Mouse (Mus musculus): ENCODE measurements around the gene Vmn1r205. TPM values are rescaled to one million over a fixed set of nuclear protein-coding genes. Genes with fewer than 3 reads are reported as not detected.
"Not testable (repeated sequence)": the region's sequence is repeated elsewhere in the genome, so short reads cannot be mapped to it uniquely, and the experiment has no call there.

The Vmn1r205 gene
- not detected in 2 replicates for total RNA-seq (2014; fragmentation: Nextera tagmentation)
- 0.11 TPM in 1 of 2 replicates, not detected in the other for total RNA-seq (2017)
- not detected in 2 replicates for polyA plus RNA-seq (2012)

- no peak for DNase-seq (ENCODE audit: low spot score)
- TF ChIP-seq GATA1 (IDR thresholded peaks at IDR 0.05; ENCODE audit: borderline replicate concordance, low read length) (no peak), POLR2AphosphoS5 (IDR thresholded peaks at IDR 0.05; ENCODE audit: insufficient replicate concordance, low read depth, low read length) (no peak), CTCF (IDR thresholded peaks at IDR 0.05; ENCODE audit: low read depth, low read length) (no peak), GATA2 (IDR thresholded peaks at IDR 0.05; ENCODE audit: borderline replicate concordance, low read depth, low read length) (no peak), TAL1 (conservative IDR thresholded peaks at IDR 0.05; ENCODE audit: low read depth, low read length) (no peak)
- ATAC-seq (ENCODE audit: extremely low read depth, insufficient number of reproducible peaks, low FRiP score, poor library complexity, severe bottlenecking): no peak
Observed at GRCm38 (mm10) chr13:22592900-22593299, at the start of gene Vmn1r205. TSS of gene Vmn1r205 (minus strand) at chr13:22593000.

DNA sequence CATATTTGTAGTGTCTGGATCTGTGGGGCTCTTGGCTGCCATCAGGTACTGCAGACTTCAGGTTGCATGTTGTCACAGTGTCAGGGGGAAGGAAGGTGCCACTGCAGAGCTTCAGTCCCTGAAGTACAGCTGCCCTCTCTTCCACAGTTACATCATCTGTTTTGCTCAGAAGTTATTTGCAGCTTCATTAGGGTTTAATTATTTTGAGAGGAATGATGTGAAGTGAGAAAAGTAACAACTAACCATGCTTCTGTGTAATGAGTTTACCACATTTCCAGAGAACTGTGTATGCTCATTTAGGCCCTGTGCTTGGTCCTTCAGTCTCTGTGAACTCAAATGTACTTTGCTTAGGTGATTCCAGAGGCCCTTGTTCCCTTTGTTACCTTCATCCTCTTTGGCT, 31.4 kb upstream of the Vmn1r205 start, which contains the start of gene Vmn1r206:
Gene Vmn1r206 (minus strand): TSS at position 101 of the 400 bp plus-strand sequence.
- not testable (repeated sequence) for DNase-seq (ENCODE audit: low spot score); H3K27me3 ChIP-seq (ENCODE audit: insufficient read depth, low read length); H3K4me1 ChIP-seq (ENCODE audit: insufficient read depth, low read depth, low read length); H3K4me3 ChIP-seq (ENCODE audit: low read depth, low read length); H3K36me3 ChIP-seq (replicated peaks); ATAC-seq (ENCODE audit: extremely low read depth, insufficient number of reproducible peaks, low FRiP score, poor library complexity, severe bottlenecking); H3K9me3 ChIP-seq (replicated peaks)

More at GRCm38 (mm10) chr13:22592900-22593299, at the start of gene Vmn1r205:
- Histone ChIP-seq H3K4me3 (ENCODE audit: low read depth, low read length) (no peak within 1 kb of the TSS), H3K9me3 (replicated peaks) (no peaks in the 10 kb centered on the region), H3K36me3 (replicated peaks) (no peaks in the 10 kb centered on the region), H3K27me3 (ENCODE audit: insufficient read depth, low read length) (no peaks in the 10 kb centered on the region), H3K4me1 (ENCODE audit: insufficient read depth, low read depth, low read length) (no peaks in the 10 kb centered on the region)

- not testable (repeated sequence) for DNase-seq (ENCODE audit: low spot score); ATAC-seq (ENCODE audit: extremely low read depth, insufficient number of reproducible peaks, low FRiP score, poor library complexity, severe bottlenecking); H3K4me3 ChIP-seq (ENCODE audit: low read depth, low read length); H3K36me3 ChIP-seq (replicated peaks); H3K9me3 ChIP-seq (replicated peaks); H3K4me1 ChIP-seq (ENCODE audit: insufficient read depth, low read depth, low read length); H3K27me3 ChIP-seq (ENCODE audit: insufficient read depth, low read length)
Observed at GRCm38 (mm10) chr13:22583336-22583735, 9.5 kb downstream of the Vmn1r205 start.

DNA sequence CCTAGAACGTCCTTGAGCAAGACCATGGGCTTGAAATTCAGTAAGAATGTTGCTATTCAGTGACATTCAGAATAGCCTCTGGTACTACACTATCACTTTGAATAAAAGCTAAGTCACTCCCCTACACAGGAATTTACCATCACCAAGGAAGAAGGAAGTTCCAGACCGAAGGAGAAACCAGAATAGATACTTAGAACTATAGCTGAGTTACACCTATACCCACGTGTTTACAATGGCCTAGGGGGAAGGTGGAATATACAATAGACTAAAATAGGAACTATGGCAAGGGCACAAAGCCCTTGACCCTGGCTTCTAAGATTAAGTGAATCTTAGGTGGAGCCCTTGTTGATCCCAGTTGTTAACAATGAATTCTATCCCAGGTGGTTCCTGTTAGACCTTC, 17.9 kb downstream of the Vmn1r205 start:
- H3K27me3 ChIP-seq (ENCODE audit: insufficient read depth, low read length); H3K36me3 ChIP-seq (replicated peaks); DNase-seq (ENCODE audit: low spot score); H3K4me3 ChIP-seq (ENCODE audit: low read depth, low read length); H3K4me1 ChIP-seq (ENCODE audit: insufficient read depth, low read depth, low read length); H3K9me3 ChIP-seq (replicated peaks); ATAC-seq (ENCODE audit: extremely low read depth, insufficient number of reproducible peaks, low FRiP score, poor library complexity, severe bottlenecking): not testable (repeated sequence)

- H3K9me3 ChIP-seq (replicated peaks); ATAC-seq (ENCODE audit: extremely low read depth, insufficient number of reproducible peaks, low FRiP score, poor library complexity, severe bottlenecking); H3K4me3 ChIP-seq (ENCODE audit: low read depth, low read length); H3K4me1 ChIP-seq (ENCODE audit: insufficient read depth, low read depth, low read length); H3K27me3 ChIP-seq (ENCODE audit: insufficient read depth, low read length); DNase-seq (ENCODE audit: low spot score); H3K36me3 ChIP-seq (replicated peaks): not testable (repeated sequence)
Observed at GRCm38 (mm10) chr13:22552898-22553297, 39.9 kb downstream of the Vmn1r205 start, which contains the start of gene Vmn1r204. TSS of gene Vmn1r204 (plus strand) at chr13:22553198.

Other genes starting within 250 kb of the Vmn1r205 start
- gene Vmn1r198, start 242.6 kb downstream of the Vmn1r205 start, total RNA-seq (2014; fragmentation: Nextera tagmentation): not detected in 2 replicates
- 0.06 and 0.11 TPM in 2 replicates for gene Vmn1r198, start 242.6 kb downstream of the Vmn1r205 start, total RNA-seq (2017)
- gene Vmn1r198, start 242.6 kb downstream of the Vmn1r205 start, polyA plus RNA-seq (2012): not detected in 2 replicates
- gene Vmn1r199, start 213.2 kb downstream of the Vmn1r205 start, total RNA-seq (2014; fragmentation: Nextera tagmentation): not detected in 2 replicates
- 0.05 and 0.06 TPM in 2 replicates for gene Vmn1r199, start 213.2 kb downstream of the Vmn1r205 start, total RNA-seq (2017)
- gene Vmn1r199, start 213.2 kb downstream of the Vmn1r205 start, polyA plus RNA-seq (2012): not detected in 2 replicates
- gene Vmn1r200, start 202.6 kb downstream of the Vmn1r205 start, total RNA-seq (2014; fragmentation: Nextera tagmentation): not detected in 2 replicates
- gene Vmn1r200, start 202.6 kb downstream of the Vmn1r205 start, total RNA-seq (2017): 0.22 TPM in 1 of 2 replicates, not detected in the other
- gene Vmn1r200, start 202.6 kb downstream of the Vmn1r205 start, polyA plus RNA-seq (2012): not detected in 2 replicates
- gene Vmn1r201, start 121.1 kb downstream of the Vmn1r205 start, total RNA-seq (2014; fragmentation: Nextera tagmentation): not detected in 2 replicates
- gene Vmn1r201, start 121.1 kb downstream of the Vmn1r205 start, total RNA-seq (2017): 0.05 and 0.17 TPM in 2 replicates
- gene Vmn1r201, start 121.1 kb downstream of the Vmn1r205 start, polyA plus RNA-seq (2012): not detected in 2 replicates
- gene Vmn1r202, start 87.6 kb downstream of the Vmn1r205 start, total RNA-seq (2014; fragmentation: Nextera tagmentation): not detected in 2 replicates
- 0.05 and 0.06 TPM in 2 replicates for gene Vmn1r202, start 87.6 kb downstream of the Vmn1r205 start, total RNA-seq (2017)
- not detected in 2 replicates for gene Vmn1r202, start 87.6 kb downstream of the Vmn1r205 start, polyA plus RNA-seq (2012)
- not detected in 2 replicates for gene Vmn1r203, start 74.9 kb downstream of the Vmn1r205 start, total RNA-seq (2014; fragmentation: Nextera tagmentation)
- 0.12 and 0.27 TPM in 2 replicates for gene Vmn1r203, start 74.9 kb downstream of the Vmn1r205 start, total RNA-seq (2017)
- not detected in 2 replicates for gene Vmn1r203, start 74.9 kb downstream of the Vmn1r205 start, polyA plus RNA-seq (2012)
- gene Vmn1r204, start 39.8 kb downstream of the Vmn1r205 start, total RNA-seq (2014; fragmentation: Nextera tagmentation): not detected in 2 replicates
- 0.12 and 0.22 TPM in 2 replicates for gene Vmn1r204, start 39.8 kb downstream of the Vmn1r205 start, total RNA-seq (2017)
- not detected in 2 replicates for gene Vmn1r204, start 39.8 kb downstream of the Vmn1r205 start, polyA plus RNA-seq (2012)
- gene Vmn1r206, start 31.3 kb upstream of the Vmn1r205 start, total RNA-seq (2014; fragmentation: Nextera tagmentation): not detected in 2 replicates
- gene Vmn1r206, start 31.3 kb upstream of the Vmn1r205 start, total RNA-seq (2017): 0.11 TPM in 1 of 2 replicates, not detected in the other
- gene Vmn1r206, start 31.3 kb upstream of the Vmn1r205 start, polyA plus RNA-seq (2012): not detected in 2 replicates
- gene Vmn1r207-ps, start 136.6 kb upstream of the Vmn1r205 start, total RNA-seq (2014; fragmentation: Nextera tagmentation): not detected in 2 replicates
- 0.06 and 0.22 TPM in 2 replicates for gene Vmn1r207-ps, start 136.6 kb upstream of the Vmn1r205 start, total RNA-seq (2017)
- gene Vmn1r207-ps, start 136.6 kb upstream of the Vmn1r205 start, polyA plus RNA-seq (2012): not detected in 2 replicates
- gene Vmn1r208, start 184.4 kb upstream of the Vmn1r205 start, total RNA-seq (2014; fragmentation: Nextera tagmentation): not detected in 2 replicates
- gene Vmn1r208, start 184.4 kb upstream of the Vmn1r205 start, total RNA-seq (2017): 0.17 and 0.22 TPM in 2 replicates
- gene Vmn1r208, start 184.4 kb upstream of the Vmn1r205 start, polyA plus RNA-seq (2012): not detected in 2 replicates
- gene Vmn1r209, start 216.7 kb upstream of the Vmn1r205 start, total RNA-seq (2014; fragmentation: Nextera tagmentation): not detected in 2 replicates
- gene Vmn1r209, start 216.7 kb upstream of the Vmn1r205 start, total RNA-seq (2017): 0.06 and 0.22 TPM in 2 replicates
- gene Vmn1r209, start 216.7 kb upstream of the Vmn1r205 start, polyA plus RNA-seq (2012): not detected in 2 replicates
- gene Vmn1r210, start 238.3 kb upstream of the Vmn1r205 start, total RNA-seq (2014; fragmentation: Nextera tagmentation): not detected in 2 replicates
- gene Vmn1r210, start 238.3 kb upstream of the Vmn1r205 start, total RNA-seq (2017): not detected in 2 replicates
- gene Vmn1r210, start 238.3 kb upstream of the Vmn1r205 start, polyA plus RNA-seq (2012): not detected in 2 replicates

All from G1E (cell line).